Mouse (Mus musculus) liver, adult 2 months (tissue): Measurements from ENCODE around the gene Exoc7.

Experiments used
- CTCF ChIP-seq: fragments of 200-500 bp; IDR thresholded peaks from 2 replicates; pipeline ENCODE4 v1.5.1; 2011; ENCODE audit warnings: low read depth, low read length, control low read depth
- POLR2A ChIP-seq: fragments of 200-500 bp; IDR thresholded peaks from 2 replicates; pipeline ENCODE4 v1.6.1; 2011; ENCODE audit warnings: low read length, control low read depth; ENCODE audit not compliant: insufficient read depth; ENCODE audit errors: extremely low read depth

- no peak for TF ChIP-seq CTCF
- TF ChIP-seq POLR2A = no peak
Measured at GRCm38 (mm10) chr11:116337531-116337930, 30.5 kb upstream of the Exoc7 start.
